Mouse (Mus musculus): ENCODE measurements around the gene Hes6. TPM values are rescaled to one million over a fixed set of nuclear protein-coding genes. Genes with fewer than 3 reads are reported as not detected.

Gene Hes6
- total RNA-seq, 2 experiments from 2014 or later, result 17.3 to 20.1 TPM

GRCm38 (mm10) chr1:91444841-91445830 lies 31.3 kb upstream of the Hes6 start:
- ATAC-seq (replicated peaks; ENCODE audit: low FRiP score, low TSS enrichment, poor library complexity, severe bottlenecking), result no peak

- ATAC-seq (replicated peaks; ENCODE audit: low FRiP score, low TSS enrichment, poor library complexity, severe bottlenecking), result no peak
Measured at GRCm38 (mm10) chr1:91442350-91442990, 28.6 kb upstream of the Hes6 start.

- no peak for ATAC-seq (replicated peaks; ENCODE audit: low FRiP score, low TSS enrichment, poor library complexity, severe bottlenecking)
Measured at GRCm38 (mm10) chr1:91441855-91442254, 28.0 kb upstream of the Hes6 start.

- ATAC-seq (replicated peaks; ENCODE audit: low FRiP score, low TSS enrichment, poor library complexity, severe bottlenecking), result no peak
Measured at GRCm38 (mm10) chr1:91439776-91440175, 25.9 kb upstream of the Hes6 start.

- no peak for ATAC-seq (replicated peaks; ENCODE audit: low FRiP score, low TSS enrichment, poor library complexity, severe bottlenecking)
Measured at GRCm38 (mm10) chr1:91437573-91437972, 23.7 kb upstream of the Hes6 start.

GRCm38 (mm10) chr1:91437083-91437400 lies 23.2 kb upstream of the Hes6 start:
- ATAC-seq (replicated peaks; ENCODE audit: low FRiP score, low TSS enrichment, poor library complexity, severe bottlenecking), result no peak

GRCm38 (mm10) chr1:91436380-91437082 lies 22.7 kb upstream of the Hes6 start:
- ATAC-seq (replicated peaks; ENCODE audit: low FRiP score, low TSS enrichment, poor library complexity, severe bottlenecking), result 0 out of 2 replicates have a peak, but pooled peaks have one; percentile 35

GRCm38 (mm10) chr1:91435606-91436130 lies 21.8 kb upstream of the Hes6 start:
- no peak for ATAC-seq (replicated peaks; ENCODE audit: low FRiP score, low TSS enrichment, poor library complexity, severe bottlenecking)

GRCm38 (mm10) chr1:91434905-91435304 lies 21.1 kb upstream of the Hes6 start:
- no peak for ATAC-seq (replicated peaks; ENCODE audit: low FRiP score, low TSS enrichment, poor library complexity, severe bottlenecking)

- no peak for ATAC-seq (replicated peaks; ENCODE audit: low FRiP score, low TSS enrichment, poor library complexity, severe bottlenecking)
Measured at GRCm38 (mm10) chr1:91430761-91431160, 16.9 kb upstream of the Hes6 start.

- ATAC-seq (replicated peaks; ENCODE audit: low FRiP score, low TSS enrichment, poor library complexity, severe bottlenecking), result no peak
Measured at GRCm38 (mm10) chr1:91429212-91429611, 15.4 kb upstream of the Hes6 start.

GRCm38 (mm10) chr1:91428614-91429013 lies 14.8 kb upstream of the Hes6 start:
- ATAC-seq (replicated peaks; ENCODE audit: low FRiP score, low TSS enrichment, poor library complexity, severe bottlenecking), result peak; percentile 78

GRCm38 (mm10) chr1:91426397-91426796 lies 12.6 kb upstream of the Hes6 start:
- ATAC-seq (replicated peaks; ENCODE audit: low FRiP score, low TSS enrichment, poor library complexity, severe bottlenecking), result no peak

- ATAC-seq (replicated peaks; ENCODE audit: low FRiP score, low TSS enrichment, poor library complexity, severe bottlenecking), result no peak
Measured at GRCm38 (mm10) chr1:91420601-91421065, 6.8 kb upstream of the Hes6 start.

- no peak for ATAC-seq (replicated peaks; ENCODE audit: low FRiP score, low TSS enrichment, poor library complexity, severe bottlenecking)
Measured at GRCm38 (mm10) chr1:91419862-91420600, 6.2 kb upstream of the Hes6 start.

GRCm38 (mm10) chr1:91417991-91418390 lies 4.2 kb upstream of the Hes6 start:
- ATAC-seq (replicated peaks; ENCODE audit: low FRiP score, low TSS enrichment, poor library complexity, severe bottlenecking), result no peak

GRCm38 (mm10) chr1:91415311-91415710 lies 1.5 kb upstream of the Hes6 start:
- ATAC-seq (replicated peaks; ENCODE audit: low FRiP score, low TSS enrichment, poor library complexity, severe bottlenecking), result no peak

GRCm38 (mm10) chr1:91414903-91415302 lies 1.1 kb upstream of the Hes6 start:
- no peak for ATAC-seq (replicated peaks; ENCODE audit: low FRiP score, low TSS enrichment, poor library complexity, severe bottlenecking)

- no peak for ATAC-seq (replicated peaks; ENCODE audit: low FRiP score, low TSS enrichment, poor library complexity, severe bottlenecking)
Measured at GRCm38 (mm10) chr1:91413536-91413897, 321 bp downstream of the Hes6 start.
